Mouse (Mus musculus): ENCODE measurements around the gene Sv2b. TPM values are rescaled to one million over a fixed set of nuclear protein-coding genes. Genes with fewer than 3 reads are reported as not detected.

Gene Sv2b
- total RNA-seq, 2 experiments from 2014 or later, result 289 to 309 TPM

DNA sequence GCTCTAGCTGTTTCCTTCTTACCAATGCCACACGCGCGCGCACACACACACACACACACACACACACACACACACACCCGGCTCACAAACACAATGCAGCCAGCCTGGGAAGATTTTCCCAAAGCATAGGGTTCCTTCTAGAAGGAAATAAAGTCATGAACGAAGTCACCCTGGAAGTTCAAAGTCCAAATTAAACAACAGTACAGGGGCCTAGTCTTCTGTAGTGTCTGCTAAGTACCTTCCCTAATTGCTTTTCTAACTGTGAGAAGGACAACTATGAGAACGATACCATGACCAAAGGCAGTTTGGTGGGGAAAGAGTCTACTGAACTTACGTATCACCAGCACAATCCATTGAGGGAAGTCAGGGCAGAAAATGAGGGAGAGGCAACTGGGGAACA, 508 bp upstream of the Sv2b start:
- Histone ChIP-seq H3K4me3 (no peak overlapping the region), H3K27ac (no peak overlapping the region)
- no peak for DNase-seq (ENCODE audit: low spot score in 2 of 2)
- no peak for TF ChIP-seq CTCF (conservative IDR thresholded peaks at IDR 0.05)

DNA sequence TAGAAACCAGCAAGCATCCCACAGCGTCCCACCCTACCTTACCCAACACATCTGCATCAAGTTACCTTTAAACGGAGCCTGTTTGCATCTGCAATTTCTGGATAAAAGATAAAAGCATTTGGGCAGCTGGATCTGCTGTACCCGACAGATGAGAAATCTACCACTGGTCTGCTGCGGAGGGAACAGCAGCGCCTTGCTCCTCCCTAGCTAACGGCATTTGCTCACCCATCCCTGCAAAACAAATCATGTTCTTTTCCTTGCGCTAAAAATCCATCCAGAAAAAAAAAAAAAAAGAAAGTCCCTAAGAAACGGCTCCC, 964 bp downstream of the Sv2b start:
- no peak for DNase-seq (ENCODE audit: low spot score in 2 of 2)
- TF ChIP-seq CTCF (conservative IDR thresholded peaks at IDR 0.05), result no peak
- peak overlapping the region; percentile 54 for H3K4me3 ChIP-seq
- H3K27ac ChIP-seq, result peak overlapping the region; percentile 88

DNA sequence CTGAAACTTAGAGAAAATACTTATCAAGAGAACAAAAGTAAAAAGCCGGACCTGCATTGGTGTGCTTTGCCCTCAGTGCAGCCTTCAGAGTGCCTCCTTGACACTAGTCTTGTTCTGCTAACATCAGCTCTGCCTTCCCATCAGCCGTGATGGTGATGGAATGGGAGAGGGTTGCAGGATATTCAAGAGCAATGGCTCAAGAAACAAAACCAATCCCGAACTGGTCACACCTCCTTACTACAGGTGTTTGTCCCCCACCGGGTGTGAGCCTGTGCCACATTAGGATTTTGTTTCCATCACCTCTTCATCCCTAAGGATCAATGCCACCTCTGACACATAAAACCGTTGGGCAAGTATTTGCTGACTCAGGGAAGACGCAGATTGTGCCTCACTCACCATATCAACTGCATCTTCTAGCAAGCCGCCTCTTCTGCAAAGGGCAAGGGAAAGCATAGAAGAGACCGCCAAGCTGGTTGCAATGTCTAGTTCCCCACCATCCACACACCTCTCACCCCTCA, 1.4 kb downstream of the Sv2b start:
- Histone ChIP-seq H3K4me3 (peak overlapping the region; percentile 54), H3K27ac (peak overlapping the region; percentile 88)
- TF ChIP-seq CTCF (conservative IDR thresholded peaks at IDR 0.05), result no peak
- DNase-seq (ENCODE audit: low spot score in 2 of 2), result no peak

DNA sequence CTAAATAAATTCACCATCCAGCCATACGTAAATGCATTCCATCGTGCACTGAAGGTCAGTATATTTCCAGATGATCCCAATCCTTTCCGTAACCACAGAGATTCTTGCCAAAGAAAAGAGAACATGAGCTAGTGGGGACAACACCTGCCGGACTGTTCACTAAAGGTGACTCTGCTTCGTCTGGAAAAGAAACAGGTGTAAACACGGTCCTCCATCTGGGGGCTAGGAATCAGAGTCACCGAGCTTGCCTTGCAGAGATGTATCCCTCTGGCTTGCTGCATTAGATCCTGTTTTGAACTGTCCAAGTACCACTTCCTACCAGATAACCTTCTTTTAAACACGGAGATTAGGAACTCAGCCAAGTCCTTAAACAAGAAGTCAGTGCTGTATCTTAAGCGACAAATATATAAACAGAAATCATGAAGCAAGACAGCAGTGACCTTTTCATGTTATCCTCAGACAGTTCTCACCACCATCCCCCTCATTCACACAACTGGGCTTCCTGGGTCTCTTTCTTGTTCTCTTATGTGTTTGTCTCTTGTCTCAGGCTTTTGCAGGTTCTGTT, 3.1 kb downstream of the Sv2b start:
- TF ChIP-seq CTCF (conservative IDR thresholded peaks at IDR 0.05), result no peak
- H3K4me3 ChIP-seq, result peak overlapping the region; percentile 47
- DNase-seq (ENCODE audit: low spot score in 2 of 2), result no peak
- H3K27ac ChIP-seq, result peak overlapping the region; percentile 67

DNA sequence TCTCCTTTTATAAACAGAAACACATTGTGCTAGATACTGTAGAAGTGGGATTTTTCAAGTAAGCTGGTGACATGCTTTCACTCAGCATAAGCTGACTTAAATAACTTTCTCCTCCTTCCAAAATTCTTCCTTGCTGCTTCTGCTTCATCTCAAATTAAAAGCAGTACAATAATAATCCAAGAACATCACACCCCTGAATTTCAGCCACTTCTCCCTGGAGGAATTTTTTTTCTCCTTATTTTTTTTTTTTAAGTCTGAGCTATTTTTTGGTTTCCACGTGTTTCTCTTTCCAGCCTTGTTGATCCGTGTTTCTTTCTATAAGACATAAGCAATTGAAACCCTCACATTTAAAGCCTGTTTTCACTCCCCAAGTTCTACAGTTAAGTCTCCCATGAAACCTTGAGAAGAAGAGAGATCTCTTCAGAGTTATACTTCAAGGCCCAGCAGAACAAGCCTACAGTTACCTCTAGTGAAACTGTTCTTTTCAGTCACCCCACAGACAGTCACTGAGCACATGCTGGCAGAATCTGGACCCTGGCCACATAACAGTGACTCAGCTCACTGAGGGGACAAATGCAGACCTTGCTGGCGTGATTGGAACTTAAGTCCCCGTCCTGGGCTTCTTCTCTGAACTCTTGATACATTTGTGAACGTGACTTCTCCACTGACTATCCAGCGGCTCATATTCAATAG, 6.4 kb downstream of the Sv2b start:
- Histone ChIP-seq H3K4me3 (no peak overlapping the region), H3K27ac (no peak overlapping the region)
- no peak for TF ChIP-seq CTCF (conservative IDR thresholded peaks at IDR 0.05)
- no peak for DNase-seq (ENCODE audit: low spot score in 2 of 2)

DNA sequence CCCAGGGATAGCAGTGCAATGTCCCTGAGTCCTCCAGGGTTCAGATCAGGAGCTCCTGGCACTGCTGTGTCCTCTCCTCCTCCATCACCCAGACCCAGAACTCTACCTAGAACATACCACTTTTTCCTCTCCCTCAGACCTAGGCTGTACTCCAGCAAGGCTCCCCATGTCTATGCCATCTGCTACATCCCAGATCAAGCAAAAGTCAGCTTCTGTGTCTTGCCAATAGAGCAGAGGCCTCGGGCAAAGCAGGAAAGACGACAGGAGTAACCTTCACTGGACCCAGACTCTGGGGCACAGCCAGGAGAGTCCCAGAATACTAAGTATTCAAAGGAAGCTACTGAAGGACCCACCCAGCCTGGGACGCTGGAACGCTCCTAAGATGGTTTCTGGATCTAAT, 9.8 kb downstream of the Sv2b start:
- no peak for DNase-seq (ENCODE audit: low spot score in 2 of 2)
- H3K27ac ChIP-seq, result no peak overlapping the region
- no peak overlapping the region for H3K4me3 ChIP-seq
- TF ChIP-seq CTCF (conservative IDR thresholded peaks at IDR 0.05), result no peak

DNA sequence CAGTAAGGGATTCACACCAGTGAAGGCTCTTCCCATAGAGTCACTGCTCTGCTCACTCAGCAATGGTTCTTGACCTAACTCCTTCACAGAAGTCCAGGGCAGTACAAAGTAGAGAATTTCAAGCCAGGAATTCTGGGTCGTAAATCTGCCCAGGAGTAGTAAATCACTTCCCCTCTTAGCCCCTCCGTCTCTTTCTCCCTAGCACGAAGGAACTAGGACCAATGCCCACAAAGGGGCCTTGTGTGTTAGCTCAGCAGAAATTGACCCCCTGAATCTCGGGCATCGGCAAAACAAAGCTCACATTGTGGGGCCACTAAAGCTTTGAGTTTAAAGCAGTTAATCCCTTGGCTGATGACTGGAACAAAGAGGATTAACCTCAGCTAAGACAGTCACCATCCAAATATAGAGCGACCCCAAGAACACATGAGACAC, 12.4 kb downstream of the Sv2b start:
- Histone ChIP-seq H3K4me3 (no peak overlapping the region), H3K27ac (0 out of 2 replicates have a peak overlapping the region, but pooled peaks have one; percentile 3)
- no peak for TF ChIP-seq CTCF (conservative IDR thresholded peaks at IDR 0.05)
- no peak for DNase-seq (ENCODE audit: low spot score in 2 of 2)

- DNase-seq (ENCODE audit: low spot score in 2 of 2), result peak in 1 of 2 experiments; percentile 46
These were observed 13.7 kb downstream of the Sv2b start for GRCm38 (mm10) chr7:75295228-75295865.

GRCm38 (mm10) chr7:75292246-75292645, 16.8 kb downstream of the Sv2b start:
- Histone ChIP-seq H3K27ac (peak overlapping the region; percentile 5; the same call in 1 of the 2 replicates), H3K4me3 (no peak overlapping the region)
- TF ChIP-seq CTCF (conservative IDR thresholded peaks at IDR 0.05), result no peak
- no peak for DNase-seq (ENCODE audit: low spot score in 2 of 2)

More at GRCm38 (mm10) chr7:75295228-75295865, 13.7 kb downstream of the Sv2b start:
- no peak for TF ChIP-seq CTCF (conservative IDR thresholded peaks at IDR 0.05)
- H3K4me3 ChIP-seq, result no peak overlapping the region
- H3K27ac ChIP-seq, result no peak overlapping the region; the same call in 1 of the 2 replicates

DNA sequence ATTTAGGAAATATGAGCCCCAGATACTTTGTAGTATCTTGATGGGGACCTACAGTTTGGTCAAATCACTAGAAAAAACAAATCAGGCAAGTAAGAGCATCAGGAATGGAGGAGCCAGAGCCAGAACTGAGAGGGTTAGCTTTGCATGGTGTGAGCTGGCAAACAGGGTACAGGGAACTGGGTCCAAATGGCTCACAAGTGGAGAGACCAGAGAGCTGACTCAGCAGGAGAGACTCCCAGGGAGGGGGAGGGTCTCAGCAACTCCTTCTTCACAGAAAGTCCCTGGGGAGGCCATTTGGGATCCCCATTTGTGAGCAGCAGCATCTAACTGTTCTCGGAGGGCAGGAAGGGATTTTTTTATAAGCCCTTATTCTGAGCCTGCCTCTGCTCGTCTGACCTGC, 18.5 kb downstream of the Sv2b start:
- H3K4me3 ChIP-seq, result no peak overlapping the region
- DNase-seq (ENCODE audit: low spot score in 2 of 2), result no peak
- TF ChIP-seq CTCF (conservative IDR thresholded peaks at IDR 0.05), result no peak
- no peak overlapping the region for H3K27ac ChIP-seq

DNA sequence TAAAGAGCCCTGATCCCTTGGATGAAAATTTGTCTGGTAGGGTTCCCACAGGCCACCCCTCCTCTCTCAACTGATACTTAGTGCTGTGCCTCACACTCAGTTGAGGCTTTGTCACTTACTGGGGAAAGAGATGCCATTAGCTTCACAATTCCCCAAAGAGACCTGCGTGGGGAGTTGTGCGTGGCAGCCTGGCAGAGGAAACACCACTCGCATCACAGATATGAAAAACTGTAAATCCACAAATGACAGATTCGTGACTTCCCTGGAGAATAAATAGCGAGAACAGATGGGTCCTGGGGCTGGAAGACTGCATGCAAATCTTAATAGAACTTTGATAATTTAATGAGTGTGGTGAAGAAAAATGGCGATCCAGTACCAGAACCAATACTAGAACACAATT, 21.8 kb downstream of the Sv2b start:
- TF ChIP-seq CTCF (conservative IDR thresholded peaks at IDR 0.05), result no peak
- DNase-seq (ENCODE audit: low spot score in 2 of 2), result peak in 1 of 2 experiments; percentile 70
- peak overlapping the region; percentile 25; the same call in 1 of the 2 replicates for H3K27ac ChIP-seq
- no peak overlapping the region for H3K4me3 ChIP-seq

GRCm38 (mm10) chr7:75282951-75283350, 26.1 kb downstream of the Sv2b start:
- no peak for DNase-seq (ENCODE audit: low spot score in 2 of 2)
- Histone ChIP-seq H3K27ac (peak overlapping the region; percentile 68), H3K4me3 (no peak overlapping the region)
- TF ChIP-seq CTCF (conservative IDR thresholded peaks at IDR 0.05), result no peak

- H3K4me3 ChIP-seq, result no peak overlapping the region
- TF ChIP-seq CTCF (conservative IDR thresholded peaks at IDR 0.05), result no peak
- peak overlapping the region; percentile 68; the same call in 1 of the 2 replicates for H3K27ac ChIP-seq
- DNase-seq (ENCODE audit: low spot score in 2 of 2), result peak in 1 of 2 experiments; percentile 36
These were observed 26.9 kb downstream of the Sv2b start for GRCm38 (mm10) chr7:75282080-75282650.
